Mouse (Mus musculus) c-Kit-positive CD71-negative TER-119-negative erythroid progenitor cells, embryonic 14.5 days (primary cell): ENCODE data around the gene Tbc1d10b.
"Not testable (repeated sequence)": the region's sequence is repeated elsewhere in the genome, so short reads cannot be mapped to it uniquely, and the experiment has no call there.

ENCODE experiments used
- DNase-seq: peaks from one replicate; pipeline ENCODE4 v3.0.0-alpha.2; 2013; ENCODE audit warnings: low read depth

The Tbc1d10b gene

DNA sequence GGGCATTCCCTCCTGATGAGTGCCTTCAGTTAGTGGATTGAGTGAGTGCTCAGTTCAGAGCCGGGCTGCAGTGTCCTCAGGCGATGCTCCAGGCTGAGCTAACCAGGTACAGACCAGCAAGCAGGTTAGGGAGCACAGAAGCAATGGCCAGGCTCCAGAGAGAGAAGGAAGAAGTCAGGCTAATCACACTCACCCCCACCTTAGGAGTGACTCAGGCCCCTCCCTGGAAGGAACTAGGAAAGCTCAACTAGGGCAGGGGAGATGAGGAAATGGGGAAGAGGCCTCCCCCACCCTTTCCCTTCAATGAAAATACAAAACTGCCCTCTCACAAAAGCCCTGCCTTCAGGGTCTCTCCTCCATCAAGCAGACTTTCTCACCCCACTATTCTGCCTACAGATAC lies 1.7 kb downstream of the Tbc1d10b start:
- DNase-seq = no peak

DNA sequence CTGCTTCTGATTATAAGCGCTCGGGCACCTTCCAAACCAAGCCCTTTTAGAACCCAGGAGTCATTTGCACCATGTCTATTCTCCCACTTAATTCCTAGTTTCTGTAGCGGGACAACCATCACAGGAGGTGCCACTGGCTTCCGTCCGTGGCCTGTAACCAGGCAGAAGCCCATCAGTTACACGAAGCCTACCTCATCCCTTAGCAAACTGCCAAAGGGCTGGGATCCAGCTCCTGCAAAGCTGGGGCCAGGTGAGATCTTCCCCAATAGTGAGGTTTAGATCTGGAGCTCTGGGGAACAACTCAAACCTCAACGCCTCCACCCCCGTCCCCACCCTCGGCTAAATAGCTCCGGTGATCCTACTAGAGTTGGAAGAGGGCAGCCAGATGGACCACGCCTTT lies 11.8 kb downstream of the Tbc1d10b start:
- no peak for DNase-seq

DNA sequence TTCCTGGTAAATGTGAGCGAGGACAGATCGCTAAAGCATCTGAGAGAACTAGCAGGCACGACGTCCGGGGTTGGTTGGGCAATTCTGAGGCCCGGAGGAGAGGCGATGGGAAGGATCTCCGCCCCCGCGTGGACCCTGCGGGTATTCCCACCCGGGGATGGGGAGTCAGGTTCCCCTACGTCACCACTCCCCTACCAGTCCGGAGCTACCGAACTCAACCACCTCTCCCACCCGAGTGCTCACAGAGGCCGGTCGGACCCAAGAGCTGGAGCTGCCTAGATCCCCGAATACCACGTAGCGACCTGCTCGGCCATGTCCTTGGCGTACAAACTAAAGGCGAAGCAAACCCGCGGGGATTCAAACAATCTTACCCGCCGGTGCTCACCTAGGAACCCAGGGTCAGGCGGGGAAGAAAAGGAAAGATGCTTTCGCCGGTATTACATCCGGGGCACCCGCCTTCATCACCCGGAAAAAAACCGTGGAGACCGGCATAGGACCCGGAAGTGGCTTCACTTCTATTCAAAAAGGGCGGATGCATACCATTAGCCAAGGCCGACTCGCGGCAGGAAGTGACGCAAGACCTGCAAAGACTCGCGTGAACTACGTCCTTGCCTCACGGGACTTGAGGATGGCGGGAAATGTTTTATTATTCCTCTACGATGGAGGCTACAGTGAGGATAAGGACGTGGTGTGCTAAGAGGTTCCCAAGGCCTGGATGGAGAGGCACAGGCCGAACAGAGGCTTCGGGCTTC lies 12.5 kb downstream of the Tbc1d10b start, which contains the start of gene Cd2bp2:
Gene Cd2bp2 (minus strand): TSS at position 507 of the 752 bp plus-strand sequence.
- peak; percentile 94 for DNase-seq

DNA sequence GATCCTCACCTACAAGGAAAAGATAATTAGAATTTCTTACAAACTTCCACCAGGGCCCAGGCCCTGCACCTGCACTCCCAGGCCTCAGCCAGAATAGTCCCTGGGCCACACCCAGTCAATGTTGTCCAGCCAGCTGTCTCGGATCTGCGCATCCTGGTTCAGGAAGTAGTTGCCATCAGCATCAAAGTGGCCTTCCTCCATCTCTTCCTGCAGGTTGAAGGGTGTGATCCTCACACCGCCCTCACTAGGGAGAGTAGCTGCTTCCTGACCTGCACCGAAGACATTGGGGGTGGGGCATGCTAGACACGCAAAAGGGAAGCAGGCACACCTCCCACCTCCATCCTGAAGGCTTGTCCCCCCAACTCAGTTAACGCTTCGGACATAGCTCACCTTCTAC lies 13.6 kb downstream of the Tbc1d10b start:
- no peak for DNase-seq

DNA sequence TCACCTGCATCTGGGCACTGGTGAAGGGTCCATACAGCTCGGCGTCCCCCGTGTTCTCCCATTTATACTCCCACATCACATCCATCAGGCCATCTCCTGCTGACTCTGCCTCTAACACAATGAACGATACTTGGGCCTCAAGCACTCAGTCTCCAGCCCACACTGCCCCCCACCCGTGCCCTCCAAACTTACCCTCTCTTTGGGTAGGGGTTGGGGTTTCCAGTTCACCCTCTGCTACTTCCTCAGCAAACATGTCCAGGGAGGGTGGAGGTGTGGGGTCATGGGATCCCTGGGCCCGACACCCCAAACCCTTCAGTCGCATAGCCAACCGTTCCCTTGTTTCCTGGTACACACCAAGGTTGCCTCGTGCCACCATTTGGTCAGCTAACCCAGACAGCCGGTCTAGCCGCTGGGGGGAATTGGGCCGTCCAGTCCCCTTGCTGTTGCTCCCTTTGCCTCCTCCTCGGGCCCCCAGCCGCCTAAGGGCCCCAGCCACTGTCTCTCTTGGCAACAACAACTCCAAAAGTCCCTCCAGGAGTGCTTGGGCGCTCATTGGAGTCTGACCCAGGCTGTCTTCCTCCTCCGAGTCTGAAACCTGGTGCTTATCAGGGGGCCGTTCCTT lies 14.1 kb downstream of the Tbc1d10b start:
- no peak for DNase-seq

DNA sequence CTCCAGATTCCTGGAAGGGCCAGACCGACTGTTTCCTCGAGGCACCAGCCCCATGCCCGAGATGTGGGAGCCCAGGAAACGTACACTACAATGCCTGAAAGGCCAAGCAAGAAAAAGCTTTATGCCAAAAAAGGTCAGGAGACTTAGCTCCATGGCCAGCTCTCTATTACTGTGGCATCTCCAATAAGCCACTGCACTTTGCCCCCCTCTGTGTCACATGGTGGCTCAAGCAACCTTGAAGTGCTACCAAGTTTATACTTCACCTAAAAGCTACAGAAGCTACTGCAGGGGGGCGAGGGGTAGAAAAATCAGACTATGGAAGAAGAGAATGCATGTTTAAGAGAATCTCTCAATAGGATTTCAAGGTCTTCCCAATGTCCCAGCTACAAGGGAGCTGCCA lies 15.3 kb downstream of the Tbc1d10b start:
- no peak for DNase-seq

DNA sequence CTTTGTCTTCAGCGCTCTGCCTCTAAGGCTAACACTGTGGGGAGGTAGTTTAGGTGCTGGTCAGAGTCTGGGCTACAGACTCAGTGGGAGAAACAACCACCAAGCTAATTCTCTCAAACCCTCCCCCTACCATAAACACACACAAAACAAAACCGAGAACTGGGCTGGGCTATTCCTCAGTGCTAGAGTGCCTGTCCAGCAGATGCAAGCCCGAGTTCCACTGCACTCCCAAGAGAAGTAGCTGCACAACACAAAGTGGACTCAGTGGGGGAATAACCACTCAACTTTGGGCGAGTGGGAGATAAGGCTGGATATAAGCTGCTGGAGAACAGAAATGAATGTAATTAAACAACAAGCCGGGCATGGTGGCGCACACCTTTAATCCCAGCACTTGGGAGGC lies 17.6 kb downstream of the Tbc1d10b start:
- DNase-seq = no peak

DNA sequence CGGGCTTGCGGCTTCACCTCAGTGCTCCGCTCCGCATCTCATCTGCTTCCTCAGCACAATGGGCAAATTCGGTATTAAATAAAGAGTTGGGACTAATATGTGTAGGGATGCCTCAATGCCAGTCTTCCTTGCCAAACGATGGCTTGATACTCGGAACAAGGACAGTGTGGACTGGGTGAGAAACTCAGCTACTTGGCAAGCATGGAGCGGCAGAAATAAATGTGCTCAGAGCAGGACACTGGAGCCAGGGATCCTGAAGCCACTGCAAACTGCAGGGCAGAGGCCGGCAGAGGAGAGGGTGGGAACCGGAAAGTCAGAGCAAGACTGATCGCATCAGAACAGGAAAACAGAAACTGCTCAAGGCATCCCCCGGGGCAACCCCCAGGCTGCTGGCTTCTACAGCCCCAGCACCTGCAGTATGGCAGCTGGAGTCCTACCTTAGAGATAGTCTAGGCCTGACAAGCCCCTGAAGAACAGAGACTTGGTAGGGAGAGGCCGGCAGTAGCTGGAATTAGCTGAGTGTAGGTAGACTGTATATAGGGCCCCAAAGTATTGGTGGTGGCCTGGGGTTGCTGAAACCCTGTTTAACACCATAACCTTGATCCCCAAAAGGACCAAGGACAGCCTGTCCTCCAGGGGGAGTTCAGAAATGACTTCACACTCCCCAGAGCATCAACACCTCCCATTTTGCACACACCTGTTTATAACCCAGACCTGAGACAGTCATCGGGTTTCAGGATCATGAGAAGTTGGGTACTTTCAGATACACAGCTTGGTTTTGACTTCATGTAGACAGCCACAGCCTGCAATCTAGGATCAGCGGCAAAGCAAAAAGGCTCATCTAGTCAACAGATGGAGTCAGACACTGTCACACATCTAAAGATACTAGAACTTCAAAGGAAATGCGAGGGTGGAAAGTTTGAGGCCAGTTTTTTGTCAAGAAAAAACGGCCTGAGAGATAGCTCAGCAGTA lies 19.7 kb downstream of the Tbc1d10b start:
- DNase-seq = no peak

DNA sequence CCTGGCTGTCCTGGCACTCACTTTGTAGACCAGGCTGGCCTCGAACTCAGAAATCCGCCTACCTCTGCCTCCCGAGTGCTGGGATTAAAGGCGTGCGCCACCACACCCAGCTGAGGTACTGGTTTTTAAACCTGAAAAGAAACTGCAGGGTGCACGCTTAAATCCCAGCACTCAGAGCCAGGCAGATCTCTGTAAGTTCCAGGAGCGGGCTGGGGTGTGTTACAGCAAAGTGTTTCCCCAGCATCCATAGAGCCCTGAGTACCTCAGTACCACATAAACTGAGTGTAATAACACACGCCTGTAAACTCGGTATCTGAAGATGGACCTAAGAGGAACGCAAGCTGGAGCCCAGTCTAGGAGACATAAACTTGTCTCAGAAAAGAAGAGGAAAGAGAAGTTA lies 20.9 kb downstream of the Tbc1d10b start:
- DNase-seq = no peak

DNA sequence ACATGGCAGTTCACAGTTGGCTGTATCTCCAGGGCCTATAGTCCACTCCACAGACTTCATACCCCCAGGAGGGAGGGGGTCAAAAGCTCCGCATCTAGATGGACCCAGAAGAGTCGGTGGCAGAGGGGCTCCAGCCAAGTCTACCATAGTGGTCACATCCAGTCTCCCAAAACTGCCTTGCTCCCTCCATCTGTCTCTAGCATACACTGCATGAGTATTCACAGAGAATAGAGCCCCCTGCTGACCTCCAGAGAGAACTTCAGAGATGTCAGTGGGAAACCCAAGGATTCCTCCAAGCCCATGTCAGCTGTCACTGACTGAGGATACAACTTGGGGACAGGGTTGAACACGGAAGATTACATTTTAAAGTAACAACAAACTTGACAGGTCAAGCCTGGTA lies 22.7 kb downstream of the Tbc1d10b start:
- no peak for DNase-seq

DNA sequence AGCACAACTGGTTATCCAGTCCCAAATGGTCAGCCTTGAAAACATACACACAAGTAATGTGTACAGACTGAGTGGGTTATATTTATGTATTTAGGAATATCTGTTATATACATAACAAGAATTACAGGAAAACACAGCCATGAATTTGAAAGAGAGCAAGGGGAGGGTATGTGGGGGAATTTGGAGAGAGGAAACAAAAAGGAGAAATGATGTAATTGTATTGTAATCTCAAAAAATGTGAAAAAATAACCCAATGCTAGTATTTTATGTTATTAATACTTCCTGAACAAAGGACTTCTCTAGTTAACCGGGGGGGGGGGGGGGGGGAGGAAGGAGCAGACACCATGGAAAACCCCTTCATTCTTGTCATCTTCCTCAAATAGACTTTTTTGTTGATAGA lies 23.5 kb downstream of the Tbc1d10b start:
- DNase-seq = no peak

DNA sequence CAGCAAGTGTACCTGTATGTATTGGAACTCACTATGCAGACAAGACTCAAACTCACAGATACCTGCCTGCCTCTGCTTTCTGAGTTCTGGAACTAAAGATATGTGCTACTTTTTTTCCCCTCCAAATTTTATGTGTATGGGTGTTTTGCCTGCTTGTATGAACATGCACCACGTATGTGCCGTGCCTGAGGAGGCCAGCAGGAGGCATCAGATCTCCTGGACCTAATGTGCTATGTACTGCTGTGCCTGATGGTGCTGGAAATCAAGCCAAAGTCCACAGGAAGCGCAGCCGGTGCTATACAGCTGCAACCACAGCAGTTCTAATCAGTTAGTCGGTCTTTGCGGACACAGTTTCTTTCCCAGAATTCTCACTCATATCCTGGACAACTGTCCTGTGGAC lies 24.4 kb downstream of the Tbc1d10b start:
- DNase-seq = no peak

DNA sequence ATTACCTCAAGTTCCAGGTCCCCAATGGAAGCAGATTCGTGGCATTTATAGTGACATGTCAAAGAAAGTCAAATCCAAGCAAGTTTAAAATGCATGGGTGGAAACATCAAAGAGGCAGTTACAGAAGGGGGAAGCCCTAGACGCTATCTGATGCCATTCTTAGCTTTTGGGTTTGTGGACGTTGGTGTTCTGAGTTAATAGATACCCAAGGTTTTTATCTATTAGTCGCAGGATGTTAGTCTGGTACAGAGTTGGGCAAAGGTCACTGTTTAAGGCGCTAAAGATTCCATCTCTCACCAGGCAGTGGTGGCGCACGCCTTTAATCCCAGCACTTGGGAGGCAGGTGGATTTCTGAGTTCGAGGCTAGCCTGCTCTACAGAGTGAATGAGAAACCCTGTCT lies 24.9 kb downstream of the Tbc1d10b start:
- no peak for DNase-seq

DNA sequence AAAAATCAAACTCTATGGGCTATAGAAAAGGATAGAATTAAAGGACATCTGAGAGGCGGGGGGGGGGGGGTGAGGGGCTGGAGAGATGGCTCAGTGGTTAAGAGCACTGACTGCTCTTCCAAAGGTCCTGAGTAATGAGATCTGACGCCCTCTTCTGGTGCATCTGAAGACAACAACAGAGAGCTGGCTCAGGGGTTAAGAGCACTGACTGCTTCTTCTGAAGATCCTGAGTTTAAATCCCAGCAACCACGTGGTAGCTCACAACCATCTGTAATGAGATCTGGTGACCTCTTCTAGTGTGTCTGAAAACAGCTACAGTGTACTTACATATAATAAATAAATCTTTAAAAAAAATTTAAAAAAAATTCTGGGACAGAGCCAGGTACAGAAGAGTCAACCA lies 26.5 kb downstream of the Tbc1d10b start:
- DNase-seq = not testable (repeated sequence)

DNA sequence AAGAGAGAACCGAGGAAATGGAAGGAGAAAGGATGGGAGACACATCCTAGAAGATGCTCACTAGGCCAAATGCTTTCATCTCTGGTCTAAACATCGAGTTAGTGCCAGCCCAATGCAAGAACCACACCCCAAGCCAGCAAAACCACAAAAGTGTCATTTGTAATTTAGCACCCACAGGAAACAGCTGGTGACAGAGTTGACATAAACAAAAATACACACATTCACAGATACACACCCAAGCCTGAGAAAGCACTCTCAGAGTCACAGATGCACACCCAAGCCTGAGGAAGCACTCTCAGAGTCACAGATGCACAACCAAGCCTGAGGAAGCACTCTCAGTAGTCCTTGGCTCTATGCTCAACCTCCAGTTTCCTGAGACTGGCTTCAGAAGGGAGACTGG lies 27.5 kb downstream of the Tbc1d10b start:
- no peak for DNase-seq

DNA sequence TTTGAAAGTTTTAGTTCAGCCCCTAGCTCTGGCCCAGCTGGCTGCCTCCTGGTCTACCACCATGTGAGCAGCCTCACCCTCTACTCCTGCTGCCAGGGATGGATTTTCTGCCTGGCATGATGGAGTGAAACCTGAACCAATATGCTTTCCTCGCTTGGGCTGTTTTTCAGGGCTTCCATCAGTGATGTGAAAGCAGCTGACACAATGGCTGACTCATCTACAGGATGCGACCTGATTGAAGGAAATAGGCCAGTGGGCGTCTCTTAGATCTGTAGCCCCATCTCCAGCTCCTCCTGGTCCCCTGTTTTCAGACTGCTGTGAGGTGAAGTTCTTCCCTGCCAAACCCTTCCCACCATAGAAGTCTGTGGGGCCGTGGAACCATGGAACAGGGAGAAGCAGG lies 31.3 kb downstream of the Tbc1d10b start:
- no peak for DNase-seq

DNA sequence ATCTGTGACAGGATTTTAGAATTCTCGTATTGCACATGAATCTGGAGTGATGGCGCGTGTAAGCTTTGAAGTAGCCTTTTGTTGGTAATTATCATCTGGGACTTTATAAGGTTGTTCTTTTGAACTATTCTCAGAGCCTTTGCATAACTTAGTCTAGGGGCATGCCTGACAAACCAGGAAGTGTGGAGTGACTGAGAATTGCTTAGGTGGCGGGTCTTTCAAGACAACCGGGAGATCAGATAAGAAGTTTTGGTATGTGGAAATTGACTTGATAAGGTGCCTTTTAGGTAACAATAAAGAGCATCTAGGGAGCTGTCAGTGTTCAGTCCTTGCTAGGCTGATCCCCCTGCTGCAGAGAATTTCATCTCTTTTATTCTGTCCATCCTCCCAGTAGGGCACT lies 41.8 kb downstream of the Tbc1d10b start:
- DNase-seq = no peak

DNA sequence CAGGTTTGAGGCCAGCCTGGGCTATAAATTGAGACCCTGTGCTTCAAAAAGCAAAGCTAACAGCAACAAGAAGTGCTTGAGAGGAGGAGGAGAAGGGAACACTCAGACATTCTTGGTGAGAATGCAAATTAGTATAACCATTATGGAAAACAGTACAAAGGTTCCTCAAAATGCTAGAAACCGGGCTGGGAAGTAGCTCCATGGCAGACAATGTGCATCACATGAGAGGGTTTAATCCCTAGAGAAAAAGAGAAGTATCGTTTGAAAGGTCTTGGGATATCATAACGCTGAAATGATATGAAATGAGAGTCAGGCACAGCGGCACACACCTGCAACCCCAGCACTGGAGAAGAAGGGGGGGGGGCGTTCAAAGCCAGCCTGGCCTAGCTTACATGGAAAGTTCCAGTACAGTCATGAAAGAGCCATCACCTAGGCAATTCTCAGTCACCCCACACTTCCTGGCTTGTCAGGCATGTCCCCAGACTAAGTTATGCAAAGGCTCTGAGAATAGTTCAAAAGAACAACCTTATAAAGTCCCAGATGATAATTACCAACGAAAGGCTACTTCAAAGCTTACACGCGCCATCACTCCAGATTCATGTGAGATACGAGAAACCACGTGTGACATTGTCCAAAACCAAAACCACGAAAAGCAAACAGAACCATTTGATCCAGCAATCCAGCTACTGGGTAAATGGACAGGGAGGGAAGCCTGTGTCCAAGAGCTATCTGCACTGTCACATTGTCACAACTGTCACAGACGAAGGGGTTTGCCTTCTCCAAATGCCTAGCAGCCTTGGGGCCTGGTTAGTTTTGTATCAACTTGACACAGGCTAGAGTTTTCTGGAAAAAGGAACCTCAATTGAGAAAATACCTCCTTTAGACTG lies 42.4 kb downstream of the Tbc1d10b start:
- no peak for DNase-seq

DNA sequence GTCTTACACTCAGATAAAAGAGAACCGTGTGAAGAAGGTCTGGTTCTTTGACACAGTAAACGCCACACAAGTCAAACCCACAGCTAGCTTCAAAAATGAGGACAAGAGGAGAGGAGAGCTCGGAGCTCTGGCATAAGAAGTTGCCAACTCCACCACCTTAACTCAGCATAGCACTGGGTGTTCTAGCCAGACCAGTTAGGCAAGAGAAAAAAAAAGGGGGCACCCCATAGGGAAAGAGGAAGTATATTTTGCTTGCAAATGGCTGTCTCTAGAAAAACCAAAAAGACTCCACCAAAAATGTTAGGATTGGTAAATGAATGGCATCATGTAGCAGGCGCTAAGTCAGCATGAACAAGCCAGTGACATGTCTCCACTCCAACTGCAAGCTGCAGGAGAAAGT lies 44.3 kb downstream of the Tbc1d10b start:
- DNase-seq = no peak

DNA sequence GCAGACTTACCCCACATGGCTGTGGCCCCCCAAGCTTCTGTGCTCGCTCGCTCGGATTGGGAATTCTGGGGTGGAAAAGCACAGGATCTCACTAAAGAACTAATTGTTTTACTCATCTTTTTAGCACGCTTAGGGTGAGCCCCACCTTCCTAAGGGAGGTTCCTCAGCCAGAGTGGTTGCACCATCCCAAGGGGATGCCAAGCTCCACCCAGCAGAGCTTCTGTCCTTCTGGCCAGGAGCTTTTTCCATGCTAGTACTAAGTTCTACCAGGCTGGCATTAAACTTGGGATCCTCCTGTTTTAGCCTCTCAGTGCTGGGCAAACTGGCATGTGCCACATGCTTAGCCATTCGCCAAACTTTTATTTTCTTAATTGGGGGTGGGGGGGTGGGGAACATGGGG lies 45.7 kb downstream of the Tbc1d10b start:
- DNase-seq = no peak

DNA sequence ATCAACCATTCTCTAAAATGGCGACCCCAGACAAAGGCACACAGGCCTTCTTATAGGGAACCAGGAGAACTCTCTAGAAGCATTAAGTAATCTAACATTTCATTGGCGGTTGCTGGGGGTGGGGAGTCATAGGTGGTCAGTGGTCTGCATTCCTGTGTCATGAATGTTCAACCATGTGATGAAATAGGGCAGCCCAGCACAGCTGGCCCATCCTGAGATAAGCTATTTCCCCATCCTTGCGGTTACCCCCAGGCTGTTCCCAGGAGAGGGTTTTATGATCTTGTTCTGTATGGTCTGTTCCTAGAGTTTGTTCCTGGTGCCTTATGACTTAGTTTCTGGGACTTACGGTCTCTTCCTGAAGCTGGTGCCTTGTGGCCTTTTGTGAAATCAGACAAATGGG lies 50.7 kb downstream of the Tbc1d10b start:
- no peak for DNase-seq

DNA sequence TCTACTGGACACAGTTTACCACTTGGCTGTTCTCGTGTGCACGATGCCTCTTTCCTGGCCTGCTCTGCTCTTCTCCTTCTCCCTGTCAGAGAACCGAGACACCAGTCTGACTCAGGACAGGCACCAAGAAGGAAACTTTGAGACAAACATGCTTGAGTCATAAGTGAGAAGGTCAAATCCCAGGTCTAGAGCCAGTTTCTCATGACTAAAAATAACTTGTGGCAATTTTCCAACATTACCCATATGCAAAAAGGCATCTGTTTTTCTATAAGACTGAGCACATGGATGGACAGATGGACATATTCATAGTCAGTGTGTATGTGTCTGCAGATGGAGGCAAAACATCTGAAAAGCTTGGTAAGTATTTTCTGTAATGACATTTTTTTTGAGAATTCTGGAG lies 54.8 kb downstream of the Tbc1d10b start:
- DNase-seq = no peak
